Mouse (Mus musculus) kidney, postnatal 0 days (tissue): ENCODE results near the gene 1810013L24Rik. TPM values are rescaled to one million over a fixed set of nuclear protein-coding genes. Genes with fewer than 3 reads are reported as not detected.

ENCODE experiments used
- ATAC-seq: fragments of 200-750 bp; cut with Nextera tagmentation; replicated peaks from 2 replicates; pipeline ENCODE4 v1.8.0; 2017; ENCODE audit warnings: low read depth, moderate number of reproducible peaks, moderate TSS enrichment, moderate library complexity; ENCODE audit not compliant: low FRiP score
- DNase-seq: peaks from one replicate; pipeline ENCODE4 v3.0.0-alpha.2; 2016; ENCODE audit warnings: low spot score
- H3K27ac ChIP-seq: fragments of 300-500 bp; sonication (generic); 2 replicates; pipeline ENCODE4 v1.5.1; 2014; ENCODE audit warnings: mild to moderate bottlenecking
- H3K27me3 ChIP-seq: fragments of 300-500 bp; sonication (generic); 2 replicates; pipeline ENCODE4 v1.6.1; 2014; ENCODE audit warnings: low read length, mixed read lengths; ENCODE audit not compliant: insufficient read depth
- H3K36me3 ChIP-seq: fragments of 300-500 bp; sonication (generic); 2 replicates; pipeline ENCODE4 v1.6.1; 2014; ENCODE audit warnings: low read length, mixed read lengths; ENCODE audit not compliant: insufficient read depth
- H3K4me1 ChIP-seq: fragments of 300-500 bp; sonication (generic); replicated peaks from 2 replicates; pipeline ENCODE4 v1.6.1; 2014; ENCODE audit warnings: antibody characterized with exemption, low read length, mixed read lengths; ENCODE audit not compliant: insufficient read depth
- H3K4me2 ChIP-seq: fragments of 300-500 bp; sonication (generic); 2 replicates; pipeline ENCODE4 v1.6.1; 2014; ENCODE audit warnings: mild to moderate bottlenecking, low read length, moderate library complexity, mixed read lengths
- H3K4me3 ChIP-seq: fragments of 300-500 bp; sonication (generic); replicated peaks from 2 replicates; pipeline ENCODE4 v1.5.1; 2014; ENCODE audit warnings: low read depth, low read length
- H3K9ac ChIP-seq: fragments of 300-500 bp; sonication (generic); 2 replicates; pipeline ENCODE4 v1.6.1; 2014; ENCODE audit warnings: low read depth, low read length
- H3K9me3 ChIP-seq: fragments of 300-500 bp; sonication (generic); replicated peaks from 2 replicates; pipeline ENCODE4 v1.6.1; 2016; ENCODE audit warnings: low read length, inconsistent platforms, mixed read lengths
- CTCF ChIP-seq: IDR thresholded peaks from 2 replicates; pipeline ENCODE4 v1.5.1; 2016; ENCODE audit warnings: antibody characterized with exemption, low read depth, mild to moderate bottlenecking, moderate library complexity
- WGBS: fragments of 180-500 bp; shearing (Covaris S2); extraction: QIAGEN DNeasy Blood & Tissue Kit; methylation state at CpG from one replicate; pipeline ENCODE4 v1.1.7; 2014; 5-methylcytosine and 5-hydroxymethylcytosine counted together
- polyA plus RNA-seq: library from polyadenylated mRNA; unstranded; fragments of >200 nt; fragmentation: Nextera tagmentation; extraction: Ambion mirVana; gene quantifications from 2 replicates; pipeline ENCODE4 v1.2.1, GENCODE M21; 2015

The 1810013L24Rik gene
- 18.7 and 20.2 TPM in 2 replicates for polyA plus RNA-seq

DNA sequence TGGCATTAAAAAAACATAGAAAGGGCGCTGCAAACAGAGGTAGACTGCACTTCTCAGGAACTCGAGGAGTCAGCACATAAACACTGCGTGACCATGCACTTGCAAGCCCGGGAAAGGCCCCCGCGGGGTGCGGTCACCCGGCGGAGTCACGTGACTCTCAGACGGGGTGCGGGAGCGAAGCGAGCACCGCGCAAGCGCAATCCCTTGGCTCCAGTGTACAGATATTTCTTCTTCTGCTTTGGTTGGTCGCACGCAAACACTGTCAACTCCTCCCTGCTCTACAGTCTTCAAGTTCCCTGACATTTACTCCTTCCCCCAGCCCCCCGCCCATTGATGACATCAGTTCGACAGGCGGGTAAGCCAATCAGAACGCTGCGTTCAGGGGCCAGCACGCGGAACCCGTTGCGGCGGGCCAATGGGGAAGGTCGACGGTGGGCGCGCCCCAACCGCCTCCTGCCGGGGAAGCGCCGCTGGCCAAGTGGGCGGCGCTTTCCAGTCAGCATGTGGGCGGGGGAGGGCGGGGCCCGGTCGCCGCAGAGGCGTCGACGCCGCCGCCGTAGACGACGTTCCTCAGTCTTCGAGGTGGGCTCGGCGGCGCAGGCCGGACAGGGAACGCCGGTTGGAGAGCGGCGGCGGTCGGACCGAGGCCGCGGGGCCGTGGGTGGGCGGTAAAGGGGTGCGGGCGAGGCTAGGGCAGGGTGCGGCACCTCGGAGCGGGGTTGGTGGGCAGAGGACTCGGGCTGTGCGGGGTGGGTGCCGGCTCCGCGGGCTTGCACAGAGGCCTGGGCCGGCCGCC lies at the start of gene 1810013L24Rik:
TSS of gene 1810013L24Rik (plus strand) at position 537 of the 796 bp plus-strand sequence.
- Histone ChIP-seq H3K9ac (peak within 1 kb of the TSS; percentile 100), H3K36me3 (no peaks in the 10 kb centered on the region), H3K27me3 (no peaks in the 10 kb centered on the region), H3K4me2 (peak within 1 kb of the TSS; percentile 88), H3K9me3 (no peaks in the 10 kb centered on the region), H3K4me1 (peaks cover 13% of the 10 kb centered on the region; the same call in 1 of the 2 replicates), H3K27ac (peak within 1 kb of the TSS; percentile 99), H3K4me3 (peak within 1 kb of the TSS; percentile 100)
- WGBS, result under 1% methylated on average over 77 of the region's 80 CpGs
- TF ChIP-seq CTCF, result peak; percentile 8; the same call in 1 of the 2 replicates
- DNase-seq (peak; percentile 100), ATAC-seq (peak; percentile 96)

- no peak overlapping the region for H3K27ac ChIP-seq
- no peak for TF ChIP-seq CTCF
Measured at GRCm38 (mm10) chr16:8780187-8780586, 49.7 kb upstream of the 1810013L24Rik start.

DNA sequence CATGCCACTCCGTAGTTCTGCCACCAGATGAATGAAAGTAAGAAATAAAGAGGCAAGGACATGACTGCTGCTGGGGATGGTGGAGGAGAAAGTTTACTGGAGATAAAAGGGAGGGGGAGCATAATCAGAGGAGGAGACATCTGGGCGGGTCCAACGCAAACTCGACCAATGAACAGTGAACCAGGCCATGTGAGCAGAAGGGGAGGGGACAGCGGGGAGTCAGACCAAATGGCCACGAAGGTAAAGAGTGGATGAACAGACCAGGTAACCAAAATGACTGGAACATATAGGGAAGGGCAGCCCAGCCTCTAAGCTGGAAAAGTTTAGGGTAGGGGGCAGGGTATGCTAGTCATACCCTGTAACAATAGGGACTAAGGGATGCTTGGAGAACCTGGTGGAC lies 48.7 kb upstream of the 1810013L24Rik start:
- H3K36me3 ChIP-seq, result no peaks in the 10 kb centered on the region
- H3K4me1 ChIP-seq, result no peaks in the 10 kb centered on the region
- no peak overlapping the region for H3K9ac ChIP-seq
- ATAC-seq (no peak), DNase-seq (no peak)
- TF ChIP-seq CTCF, result no peak
- no peaks in the 10 kb centered on the region for H3K27me3 ChIP-seq
- H3K9me3 ChIP-seq, result no peaks in the 10 kb centered on the region
- no peak overlapping the region for H3K4me3 ChIP-seq
- WGBS, result 71% methylated on average over 6 of the region's 6 CpGs
- no peak overlapping the region for H3K4me2 ChIP-seq
- no peak overlapping the region for H3K27ac ChIP-seq

More at GRCm38 (mm10) chr16:8780187-8780586, 49.7 kb upstream of the 1810013L24Rik start:
- Histone ChIP-seq H3K36me3 (no peaks in the 10 kb centered on the region), H3K4me1 (no peaks in the 10 kb centered on the region), H3K4me3 (no peak overlapping the region), H3K27me3 (no peaks in the 10 kb centered on the region), H3K9ac (no peak overlapping the region), H3K4me2 (no peak overlapping the region), H3K9me3 (no peaks in the 10 kb centered on the region)
- 79% methylated on average over 3 of the region's 3 CpGs for WGBS
- DNase-seq (no peak), ATAC-seq (no peak)

DNA sequence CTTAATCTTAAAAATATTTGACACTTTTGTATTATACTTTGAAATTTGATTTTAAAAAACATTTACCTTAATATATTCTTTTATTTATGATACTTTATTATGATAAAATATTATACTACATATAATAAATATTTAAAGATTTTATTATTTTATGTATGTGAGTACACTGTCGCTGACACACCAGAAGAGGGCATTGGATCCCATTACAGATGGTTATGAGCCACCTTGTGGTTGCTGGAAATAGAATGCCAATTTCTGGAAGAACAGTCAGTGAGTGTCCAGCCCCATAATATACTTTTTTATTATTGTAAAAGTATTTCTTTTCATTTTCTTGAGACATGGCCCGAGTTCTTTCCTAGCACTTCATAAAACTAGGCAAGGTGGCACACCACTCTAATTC lies 48.2 kb upstream of the 1810013L24Rik start:
- no peak overlapping the region for H3K4me2 ChIP-seq
- no peaks in the 10 kb centered on the region for H3K4me1 ChIP-seq
- no peaks in the 10 kb centered on the region for H3K27me3 ChIP-seq
- ATAC-seq (no peak), DNase-seq (no peak)
- 92% methylated on average over 2 of the region's 2 CpGs for WGBS
- no peak overlapping the region for H3K27ac ChIP-seq
- H3K9me3 ChIP-seq, result no peaks in the 10 kb centered on the region
- H3K4me3 ChIP-seq, result no peak overlapping the region
- no peak overlapping the region for H3K9ac ChIP-seq
- no peak for TF ChIP-seq CTCF
- H3K36me3 ChIP-seq, result no peaks in the 10 kb centered on the region

- Histone ChIP-seq H3K4me1 (no peaks in the 10 kb centered on the region), H3K27me3 (no peaks in the 10 kb centered on the region), H3K36me3 (no peaks in the 10 kb centered on the region), H3K4me3 (no peak overlapping the region), H3K4me2 (no peak overlapping the region), H3K9me3 (no peaks in the 10 kb centered on the region), H3K27ac (no peak overlapping the region), H3K9ac (no peak overlapping the region)
- ATAC-seq (no peak), DNase-seq (no peak)
- 85% methylated on average over 16 of the region's 16 CpGs for WGBS
- TF ChIP-seq CTCF, result no peak
Measured at GRCm38 (mm10) chr16:8783198-8783913, 46.5 kb upstream of the 1810013L24Rik start.

DNA sequence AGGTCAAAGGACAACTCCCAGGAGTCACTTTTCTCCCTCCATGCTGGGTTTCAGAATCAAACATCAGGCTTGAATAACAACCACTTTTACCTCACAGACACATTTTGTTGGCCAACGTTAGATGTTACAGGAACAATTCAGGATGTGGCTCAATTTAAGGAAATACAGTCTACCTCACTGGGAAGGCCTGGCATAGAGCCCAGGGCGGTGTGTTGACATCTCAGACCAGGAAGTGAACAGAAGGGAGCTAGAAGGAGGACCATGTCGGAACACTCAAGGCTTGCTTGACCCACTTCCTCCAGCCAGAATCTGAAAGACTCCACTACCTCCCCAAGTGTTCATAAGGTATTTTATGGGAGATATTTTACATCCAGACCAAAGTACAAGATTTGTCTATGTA lies 45.1 kb upstream of the 1810013L24Rik start:
- ATAC-seq (no peak), DNase-seq (no peak)
- TF ChIP-seq CTCF, result no peak
- Histone ChIP-seq H3K4me2 (no peak overlapping the region), H3K27me3 (no peaks in the 10 kb centered on the region), H3K9ac (no peak overlapping the region), H3K27ac (no peak overlapping the region), H3K36me3 (no peaks in the 10 kb centered on the region), H3K9me3 (no peaks in the 10 kb centered on the region), H3K4me3 (no peak overlapping the region), H3K4me1 (no peaks in the 10 kb centered on the region)
- 46% methylated on average over 3 of the region's 3 CpGs for WGBS
